Mouse (Mus musculus): ENCODE results near the gene Zfp821.

The Zfp821 gene

GRCm38 (mm10) chr8:109705320-109706075, at the start of gene Zfp821:
Gene Zfp821 (plus strand): TSS chr8:109705546.
- peak; percentile 93 to 96 for DNase-seq

DNA sequence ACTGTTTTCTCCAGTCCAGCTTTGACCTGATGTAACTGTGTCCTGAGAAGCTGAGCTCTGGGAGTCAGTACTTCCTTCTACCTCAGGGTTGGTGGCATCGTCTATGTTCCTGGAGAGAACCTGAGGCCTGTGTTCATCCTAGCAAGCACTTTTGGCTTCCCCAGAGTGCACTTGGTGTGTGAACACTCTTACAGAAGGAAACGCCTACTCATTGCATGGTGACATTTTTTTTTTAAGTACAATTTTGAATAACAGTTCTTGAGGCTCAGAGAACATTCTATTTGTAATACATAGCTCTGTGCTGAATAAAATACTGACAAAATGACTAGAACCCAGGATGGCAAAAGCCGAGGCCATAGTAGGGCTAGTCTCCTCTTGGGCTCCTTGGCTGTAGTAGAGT, 48.5 kb upstream of the Zfp821 start:
- no peak for DNase-seq

DNA sequence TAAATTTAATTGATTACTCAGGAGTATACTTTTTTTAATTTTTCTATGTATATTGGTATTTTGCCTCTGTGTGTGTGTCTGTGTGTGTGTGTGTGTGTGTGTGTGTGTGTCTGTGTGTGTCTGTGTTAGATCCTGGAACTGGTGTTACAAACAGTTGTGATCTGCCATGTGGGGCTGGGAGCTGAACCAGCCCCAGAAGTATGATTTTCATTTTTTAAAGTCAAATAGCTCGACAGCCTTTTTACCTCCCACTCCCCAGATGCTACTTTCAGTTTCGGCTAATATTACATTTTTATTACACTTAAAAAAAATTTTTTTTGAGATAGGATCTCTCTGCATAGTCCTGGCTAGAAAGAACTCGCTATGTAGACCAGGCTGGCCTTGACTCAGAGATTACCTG, 43.0 kb upstream of the Zfp821 start:
- no peak for DNase-seq

GRCm38 (mm10) chr8:109666616-109667015, 38.7 kb upstream of the Zfp821 start:
- DNase-seq: no peak

DNA sequence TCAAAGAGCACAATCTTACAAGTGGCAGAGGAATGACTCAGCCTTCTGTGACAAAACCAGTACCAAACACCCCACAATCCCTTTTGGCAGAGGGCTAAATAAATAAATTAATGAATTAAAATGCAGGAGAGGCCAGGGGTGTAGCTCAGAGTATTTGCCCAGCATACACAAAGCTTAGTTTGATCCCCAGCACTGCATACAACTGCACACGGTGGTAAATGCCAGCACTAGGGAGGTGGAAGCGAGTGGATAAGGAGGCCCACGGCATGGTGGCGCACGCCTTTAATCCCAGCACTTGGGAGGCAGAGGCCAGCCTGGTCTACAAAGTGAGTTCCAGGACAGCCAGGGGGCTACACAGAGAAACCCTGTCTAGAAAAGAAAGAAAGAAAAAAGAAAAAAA, 32.7 kb upstream of the Zfp821 start:
- DNase-seq: no peak

GRCm38 (mm10) chr8:109673596-109673995, 31.8 kb upstream of the Zfp821 start:
- DNase-seq: no peak

- DNase-seq: no peak
Measured at GRCm38 (mm10) chr8:109675896-109676643, 29.3 kb upstream of the Zfp821 start.

DNA sequence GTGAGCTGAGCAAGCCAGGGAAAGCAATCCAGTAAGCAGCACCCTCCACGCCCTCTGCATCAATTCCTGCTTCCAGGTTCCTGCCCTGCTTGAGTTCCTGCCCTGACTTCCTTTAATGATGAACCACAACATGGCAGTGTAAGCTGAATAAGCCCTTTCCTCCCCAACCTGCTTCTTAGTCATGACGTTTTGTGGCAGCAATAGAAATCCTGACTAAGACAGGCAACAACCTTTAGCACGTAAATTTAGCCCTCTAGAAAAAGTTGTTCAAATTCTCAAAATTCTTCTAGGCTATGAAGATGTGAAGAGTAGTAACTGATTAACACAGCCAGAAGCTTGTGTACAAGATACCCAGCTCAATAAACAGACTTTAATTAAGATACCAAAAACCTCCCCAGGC, 23.8 kb upstream of the Zfp821 start:
- no peak for DNase-seq

GRCm38 (mm10) chr8:109682120-109682519, 23.2 kb upstream of the Zfp821 start:
- no peak for DNase-seq

- no peak for DNase-seq
Measured at GRCm38 (mm10) chr8:109687248-109687647, 18.1 kb upstream of the Zfp821 start.

DNA sequence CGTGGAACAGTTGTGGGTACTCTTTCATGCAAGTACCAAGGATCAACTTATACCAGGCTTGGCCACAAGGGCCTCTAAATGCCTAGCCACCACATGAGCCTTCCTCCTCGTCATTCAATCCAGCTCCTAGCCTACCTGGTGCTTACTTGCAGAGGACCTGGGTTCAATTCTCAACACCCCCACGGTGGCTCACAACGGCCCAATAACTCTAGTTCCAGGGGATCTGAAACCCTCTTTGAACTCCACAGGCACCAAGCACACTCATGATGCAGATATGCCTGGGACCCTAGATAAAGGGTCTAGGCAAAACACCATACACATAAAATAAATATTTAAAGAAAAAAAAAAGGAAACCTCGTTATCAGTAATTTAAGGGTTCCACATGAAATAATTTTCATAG, 13.6 kb upstream of the Zfp821 start:
- no peak for DNase-seq

DNA sequence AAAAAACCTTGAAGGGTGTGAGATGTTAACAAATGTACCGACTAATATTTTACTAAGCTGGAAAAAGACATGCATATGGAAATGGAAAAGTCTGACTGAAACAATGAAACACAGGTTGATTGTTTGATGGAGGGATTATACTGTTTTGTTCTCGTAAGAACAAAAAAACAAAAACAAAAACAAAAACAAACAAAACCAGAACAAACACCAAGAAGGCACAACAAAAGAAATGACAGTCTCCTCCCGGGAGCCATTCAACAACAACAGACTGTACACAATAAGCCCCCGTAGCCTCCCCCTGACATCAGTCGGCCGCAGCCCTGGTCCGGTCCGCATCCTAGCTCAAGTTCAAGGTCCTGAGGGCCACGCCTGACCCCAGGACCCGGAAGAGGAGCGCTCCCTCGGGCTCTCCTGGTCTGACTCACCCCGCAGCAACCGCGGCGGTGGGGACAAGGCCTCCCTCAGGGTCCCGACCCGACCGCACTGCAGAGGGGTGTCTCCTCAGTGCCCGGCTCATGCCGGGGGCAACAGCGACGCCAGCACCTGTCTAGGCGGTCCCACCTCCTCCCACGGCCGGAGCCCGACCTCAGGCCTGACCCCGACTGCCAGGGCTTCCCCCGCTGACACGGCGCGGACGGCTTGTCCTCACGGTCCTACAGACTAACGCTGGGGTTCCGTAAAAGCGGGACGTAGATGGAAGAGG, 12.8 kb upstream of the Zfp821 start:
- DNase-seq: no peak

DNA sequence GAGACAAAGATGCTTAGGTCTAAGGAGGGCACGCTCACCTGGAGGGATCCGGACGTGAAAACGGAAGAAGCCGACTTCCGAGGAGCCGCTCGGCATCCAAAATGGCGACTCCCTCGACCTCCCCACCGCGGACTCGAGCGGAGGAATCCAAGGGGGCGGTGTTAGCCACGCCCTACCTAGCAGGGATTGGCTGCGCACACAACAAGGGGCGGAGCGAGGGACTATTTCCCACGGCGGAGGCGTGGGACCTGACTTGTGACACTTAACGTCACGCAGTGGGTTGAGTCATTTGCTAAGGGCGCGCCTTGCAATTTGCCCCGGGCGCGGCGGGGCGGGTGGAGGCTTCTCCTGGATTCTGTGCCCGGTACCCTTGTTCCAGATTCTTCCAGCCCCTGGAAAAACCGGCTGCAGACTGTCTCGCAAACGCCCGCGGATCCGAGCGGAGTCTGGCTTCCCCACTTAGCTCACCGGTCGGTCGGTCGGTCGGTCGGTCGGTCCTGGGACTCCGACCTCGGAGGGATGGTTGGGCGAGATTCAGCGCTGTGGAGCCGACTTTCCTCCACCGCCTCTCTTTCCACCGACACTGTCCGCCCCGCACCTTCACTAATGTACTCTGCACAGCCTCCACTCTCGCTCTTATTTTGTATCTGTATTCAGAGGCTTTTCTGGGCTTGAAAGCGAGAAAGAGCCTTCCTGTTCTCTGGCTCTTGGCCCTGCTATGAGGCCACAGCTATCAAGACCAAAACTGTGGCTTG, 12.0 kb upstream of the Zfp821 start, which contains the start of gene Ist1:
TSS of gene Ist1 (minus strand) at position 115 of the 755 bp plus-strand sequence.
- DNase-seq: peak; percentile 98 to 99

- no peak for DNase-seq
Measured at GRCm38 (mm10) chr8:109694154-109694553, 11.2 kb upstream of the Zfp821 start.

GRCm38 (mm10) chr8:109697754-109698153, 7.6 kb upstream of the Zfp821 start:
- no peak for DNase-seq

DNA sequence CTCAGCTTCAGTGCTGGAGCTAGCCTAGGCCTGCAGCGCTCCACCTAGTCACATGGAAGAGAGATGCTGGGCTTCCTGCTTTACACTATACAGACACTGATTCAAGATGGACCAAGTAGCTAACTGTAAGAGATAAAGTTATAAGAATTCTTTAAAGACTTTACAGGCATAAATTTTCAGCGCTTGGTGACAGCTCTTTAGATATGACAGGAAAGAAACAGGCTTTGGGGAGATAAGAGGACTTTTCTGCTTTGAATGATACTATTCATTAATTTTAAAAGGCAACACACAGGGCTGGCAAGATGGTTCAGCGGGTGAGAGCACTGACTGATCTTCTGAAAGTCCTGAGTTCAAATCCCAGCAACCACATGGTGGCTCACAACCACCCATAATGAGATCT, 6.9 kb upstream of the Zfp821 start:
- no peak for DNase-seq

- DNase-seq: peak in 1 of 2 experiments; percentile 4
Measured at GRCm38 (mm10) chr8:109704565-109705319, 604 bp upstream of the Zfp821 start.

GRCm38 (mm10) chr8:109706076-109706873, 929 bp downstream of the Zfp821 start:
- DNase-seq: peak; percentile 22 to 28

DNA sequence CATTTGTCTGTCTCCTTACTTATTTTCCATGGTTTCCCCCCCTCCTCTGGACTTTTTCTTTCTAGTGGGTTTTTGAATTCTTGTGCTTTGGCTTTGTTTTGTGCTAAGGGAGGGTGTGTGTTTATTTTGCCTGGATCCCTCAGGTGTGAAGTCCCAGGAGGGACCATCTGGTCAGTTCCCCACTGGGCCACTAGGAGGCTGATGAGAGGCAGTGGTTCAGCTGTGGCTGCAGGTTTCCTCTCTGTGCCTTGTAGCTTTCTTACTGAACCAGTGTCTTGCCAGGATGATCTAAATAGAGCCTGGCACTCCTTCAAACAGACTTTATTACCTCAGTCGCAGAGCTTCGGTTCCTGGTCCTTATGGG, 1.5 kb downstream of the Zfp821 start:
- peak; percentile 78 to 82 for DNase-seq

DNA sequence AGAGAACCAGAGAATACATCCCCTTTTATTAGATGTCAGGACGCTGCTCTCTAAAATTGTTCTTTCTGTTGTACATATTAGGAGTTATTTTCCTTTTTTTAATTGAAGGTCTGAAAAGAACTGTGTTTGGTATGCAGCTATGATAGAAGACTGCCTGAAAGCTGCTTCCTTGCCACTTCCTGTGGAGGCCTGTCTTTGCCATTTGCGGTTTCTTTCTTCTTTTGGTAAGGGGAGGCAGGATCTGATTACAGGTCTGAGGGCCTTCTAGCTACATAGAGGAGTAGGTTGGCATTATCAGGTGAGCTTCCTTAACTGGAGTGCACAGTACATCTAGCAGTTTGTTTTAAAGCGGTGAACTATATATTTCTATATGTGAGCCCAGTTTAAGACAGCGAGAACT, 2.6 kb downstream of the Zfp821 start:
- peak; percentile 35 to 41 for DNase-seq

- DNase-seq: no peak
Measured at GRCm38 (mm10) chr8:109712521-109712920, 7.2 kb downstream of the Zfp821 start.
